ENCODE assay signal across 8 mouse cellular contexts in the genomic region with DNA sequence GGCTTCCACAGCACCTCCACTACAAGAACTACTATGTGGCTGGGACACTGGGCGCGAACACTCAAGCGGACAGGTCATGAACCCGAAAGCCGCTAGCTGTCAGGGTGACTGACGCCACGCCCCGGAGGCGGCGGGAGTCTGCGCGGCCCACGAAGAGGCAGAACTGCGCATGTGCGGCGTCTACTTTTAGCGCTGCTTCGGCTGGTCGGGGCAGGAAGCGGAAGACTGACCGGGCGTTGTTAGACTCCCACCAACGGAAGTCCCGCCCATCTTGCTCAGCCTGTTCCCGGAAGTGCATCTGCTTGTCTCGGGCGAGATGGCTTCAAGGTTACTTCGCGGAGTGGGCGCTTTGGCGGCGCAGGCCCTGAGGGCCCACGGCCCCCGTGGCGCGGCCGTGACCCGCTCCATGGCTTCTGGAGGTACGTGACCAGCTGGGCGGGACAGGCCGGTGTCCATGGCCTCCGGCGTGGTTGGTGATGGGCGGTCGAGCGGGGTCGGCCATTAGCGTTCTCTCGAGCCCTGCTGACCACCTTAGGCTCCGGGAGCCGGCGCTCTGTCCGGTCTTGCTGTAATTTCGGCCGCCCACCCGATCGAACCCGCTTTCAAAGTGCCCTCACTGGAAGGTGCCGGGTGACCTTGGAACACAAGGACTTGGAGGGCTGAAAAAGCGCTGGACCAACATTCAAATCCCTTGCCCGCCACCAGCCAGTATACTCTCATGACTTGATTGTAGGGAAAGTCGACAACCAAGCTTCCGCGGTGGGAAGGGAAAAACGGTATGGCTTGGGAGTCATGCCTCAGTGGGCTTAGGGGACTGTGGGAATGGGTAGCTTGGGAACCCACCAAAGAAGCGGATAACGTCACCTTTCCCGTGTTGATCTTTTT. TPM values are rescaled to one million over a fixed set of nuclear protein-coding genes. Genes with fewer than 3 reads are reported as not detected.
DNase-seq lines count a peak whose midpoint lies in the region; ATAC-seq lines count a peak whose summit lies in the region.

A gene (plus strand): TSS at position 179 of the 885 bp plus-strand sequence.

- peak; percentile 99 for DNase-seq in ES-CJ7 (ENCODE audit: low read depth, low spot score)
- peak; percentile 96 for DNase-seq in cerebellum, adult 11 months
- DNase-seq in forebrain, embryonic 14.5 days (ENCODE audit: low spot score) = peak; percentile 99
- DNase-seq in heart, postnatal 14 days = peak; percentile 98
- DNase-seq in layer of hippocampus, adult 11-12 months (ENCODE audit: low spot score) = peak; percentile 96
- peak; percentile 97 to 98 for DNase-seq in lung, adult 18-20 months
- DNase-seq in testis, postnatal 14 days (ENCODE audit: low spot score) = peak; percentile 97

- no peaks in the 10 kb centered on the region for H3K9me3 ChIP-seq in forebrain, embryonic 14.5 days (replicated peaks; ENCODE audit: control insufficient read depth, low read length)
- no peaks in the 10 kb centered on the region for H3K9me3 ChIP-seq in neural tube, embryonic 15.5 days (replicated peaks)

- H3K36me3 ChIP-seq in forebrain, embryonic 14.5 days (ENCODE audit: control insufficient read depth, insufficient read depth, low read length) = peaks cover 24% of the 10 kb centered on the region
- peaks cover 13% of the 10 kb centered on the region for H3K36me3 ChIP-seq in neural tube, embryonic 15.5 days

- peak within 1 kb of the TSS; percentile 88 for H3K4me3 ChIP-seq in forebrain, embryonic 14.5 days (ENCODE audit: low read depth, low read length)
- H3K4me3 ChIP-seq in neural tube, embryonic 15.5 days (replicated peaks) = peak within 1 kb of the TSS; percentile 68

- H3K9ac ChIP-seq in forebrain, embryonic 14.5 days (ENCODE audit: low read length) = peak within 1 kb of the TSS; percentile 77
- H3K9ac ChIP-seq in neural tube, embryonic 15.5 days (replicated peaks) = peak within 1 kb of the TSS; percentile 82

- peak within 1 kb of the TSS; percentile 89 for H3K4me2 ChIP-seq in forebrain, embryonic 14.5 days (ENCODE audit: low read length)
- H3K4me2 ChIP-seq in neural tube, embryonic 15.5 days = peak within 1 kb of the TSS; percentile 76

- 1% methylated on average over 68 of the region's 68 CpGs for WGBS in forebrain, embryonic 14.5 days
- WGBS in neural tube, embryonic 15.5 days = 1% methylated on average over 68 of the region's 68 CpGs

- no peaks in the 10 kb centered on the region for H3K27me3 ChIP-seq in forebrain, embryonic 14.5 days (replicated peaks; ENCODE audit: control insufficient read depth, insufficient read depth, low read length)
- H3K27me3 ChIP-seq in neural tube, embryonic 15.5 days (replicated peaks) = no peaks in the 10 kb centered on the region

- intact Hi-C loops in heart, postnatal 14 days (cut with DNase I) = no loop called here

- peak; percentile 97 for ATAC-seq in forebrain, embryonic 14.5 days
- ATAC-seq in neural tube, embryonic 15.5 days (ENCODE audit: low FRiP score) = peak; percentile 96

- peaks cover 8% of the 10 kb centered on the region for H3K4me1 ChIP-seq in forebrain, embryonic 14.5 days (ENCODE audit: control insufficient read depth, insufficient read depth, low read length)
- peaks cover 13% of the 10 kb centered on the region for H3K4me1 ChIP-seq in neural tube, embryonic 15.5 days

- 0 out of 2 replicates have a peak within 1 kb of the TSS, but pooled peaks have one; percentile 48 for H3K27ac ChIP-seq in forebrain, embryonic 14.5 days (ENCODE audit: low read depth, low read length)
- peak within 1 kb of the TSS; percentile 71 for H3K27ac ChIP-seq in neural tube, embryonic 15.5 days (replicated peaks)

RNA-seq across cellular contexts. Expression of the gene that starts here (rescaled TPM):
- polyA plus RNA-seq in forebrain, embryonic 14.5 days (2014; fragmentation: Nextera tagmentation; extraction: Ambion mirVana) = 606 and 697 TPM in 2 replicates
- 1,000 to 10,000 TPM; 2,156 to 2,164 TPM for total RNA-seq in heart, postnatal 14 days (2021)
- 808 and 899 TPM in 2 replicates for polyA plus RNA-seq in neural tube, embryonic 15.5 days (2015; fragmentation: Nextera tagmentation; extraction: Ambion mirVana)

Comparison
In these comparisons a context has a peak if more than half of its experiments do, and no peak if none do; other contexts are left out.
1. Peak in every context shown above with its lines: DNase-seq, ATAC-seq, H3K4me3 ChIP-seq and H3K27ac ChIP-seq.